Mouse (Mus musculus) C2C12 (cell line): ENCODE results near the gene Mup15. TPM values are rescaled to one million over a fixed set of nuclear protein-coding genes. Genes with fewer than 3 reads are reported as not detected.
"Not testable (repeated sequence)": the region's sequence is repeated elsewhere in the genome, so short reads cannot be mapped to it uniquely, and the experiment has no call there.

Experiments used
- H3K27me3 ChIP-seq: one replicate; pipeline ENCODE4 v1.6.1; 2011; ENCODE audit not compliant: control insufficient read depth, insufficient read depth, insufficient read length
- H3K36me3 ChIP-seq: one replicate; pipeline ENCODE4 v1.6.1; 2011; ENCODE audit not compliant: control insufficient read depth, insufficient read depth
- H3K4me3 ChIP-seq: one replicate; pipeline ENCODE4 v1.5.1; 2011; ENCODE audit warnings: mild to moderate bottlenecking, control low read depth; ENCODE audit not compliant: poor library complexity, insufficient read depth, severe bottlenecking
- H3K79me2 ChIP-seq: one replicate; pipeline ENCODE4 v1.6.1; 2011; ENCODE audit not compliant: control insufficient read depth, insufficient read depth
- H3K79me3 ChIP-seq: one replicate; pipeline ENCODE4 v1.6.1; 2011; ENCODE audit warnings: low read depth, control low read depth
- H3ac ChIP-seq: one replicate; pipeline ENCODE3; 2011; ENCODE audit warnings: low read depth; ENCODE audit not compliant: control insufficient read depth, insufficient read length
- long read RNA-seq, 2 experiments: library from polyadenylated mRNA; unstranded; transcript quantifications; one replicate each; pipeline ENCODE4 v2.0.0; 2019 to 2020
- polyA plus RNA-seq: library from polyadenylated mRNA; unstranded; fragments of >200 nt; fragmentation: generic; extraction: Trizol; gene quantifications from one replicate; pipeline ENCODE4 v1.2.1, GENCODE M21; 2012; ENCODE audit warnings: missing spikeins

Mup15 gene
- polyA plus RNA-seq: not detected
- long read RNA-seq, experiment 1: 0 reads
- long read RNA-seq, experiment 2: 0 reads

- H3K27me3 ChIP-seq, H3ac ChIP-seq, H3K79me2 ChIP-seq, H3K4me3 ChIP-seq, H3K36me3 ChIP-seq, H3K79me3 ChIP-seq: not testable (repeated sequence)
Observed at GRCm38 (mm10) chr4:61439643-61440042, at the start of gene Mup15. TSS of gene Mup15 (minus strand) at chr4:61439743.

Other genes with a start within 250 kb of the Mup15 start
- gene Mup13, start 211.5 kb downstream of the Mup15 start, polyA plus RNA-seq: not detected
- gene Mup14, start 135.7 kb downstream of the Mup15 start, polyA plus RNA-seq: not detected
- not detected for gene Mup16, start 79.8 kb upstream of the Mup15 start, polyA plus RNA-seq
- not detected for gene Mup17, start 156.1 kb upstream of the Mup15 start, polyA plus RNA-seq
- gene Mup18, start 234.4 kb upstream of the Mup15 start, polyA plus RNA-seq: not detected